Mouse (Mus musculus): ENCODE data around the gene Ptges2. TPM values are rescaled to one million over a fixed set of nuclear protein-coding genes. Genes with fewer than 3 reads are reported as not detected.

Gene Ptges2
- 35.6 and 42.7 TPM in 2 replicates for polyA plus RNA-seq (2015; fragmentation: Nextera tagmentation; extraction: Ambion mirVana)

DNA sequence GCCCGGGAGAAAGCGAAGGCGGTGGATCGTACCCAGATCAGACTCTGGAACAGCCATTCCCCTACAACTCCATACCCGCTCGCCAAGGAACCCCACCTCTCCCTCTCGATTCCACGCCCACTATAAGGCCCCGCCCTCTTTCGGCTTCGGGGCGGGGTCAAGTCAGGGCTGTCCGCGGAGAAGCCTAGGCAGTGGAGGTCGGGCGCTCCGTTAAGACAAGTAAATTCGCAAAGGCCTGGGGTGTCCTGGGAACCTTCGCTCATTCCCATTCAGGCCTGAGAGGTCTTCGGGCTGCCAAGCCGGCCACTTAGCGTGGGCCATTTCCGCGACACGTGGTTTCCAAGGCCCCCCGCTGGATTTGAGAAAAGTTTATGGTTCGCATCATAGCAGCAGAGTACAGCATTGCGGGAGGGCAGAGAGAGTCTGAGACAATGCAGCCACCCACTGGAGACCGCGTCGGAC, at the start of gene Ptges2:
Gene Ptges2 (plus strand): TSS at position 413 of the 462 bp plus-strand sequence.
- peaks cover 14% of the 10 kb centered on the region for H3K4me1 ChIP-seq (replicated peaks; ENCODE audit: control insufficient read depth, insufficient read depth, low read length)
- H3K36me3 ChIP-seq (ENCODE audit: control insufficient read depth, insufficient read depth), result no peaks in the 10 kb centered on the region
- no peaks in the 10 kb centered on the region for H3K27me3 ChIP-seq (replicated peaks; ENCODE audit: control insufficient read depth, insufficient read depth, low read length)
- WGBS, result 0% methylated on average over 31 of the region's 31 CpGs
- peak within 1 kb of the TSS; percentile 94 for H3K27ac ChIP-seq (ENCODE audit: low read length)
- ATAC-seq, result peak; percentile 90
- peak within 1 kb of the TSS; percentile 90 for H3K9ac ChIP-seq (replicated peaks; ENCODE audit: low read depth, low read length)
- peak within 1 kb of the TSS; percentile 97 for H3K4me3 ChIP-seq (replicated peaks; ENCODE audit: low read length)
- peak within 1 kb of the TSS; percentile 88 for H3K4me2 ChIP-seq (ENCODE audit: low read length)
- no peaks in the 10 kb centered on the region for H3K9me3 ChIP-seq (ENCODE audit: control insufficient read depth, low read length)

- no peak overlapping the region for H3K9ac ChIP-seq (replicated peaks; ENCODE audit: low read depth, low read length)
Measured at GRCm38 (mm10) chr2:32347019-32347418, 48.7 kb upstream of the Ptges2 start.

GRCm38 (mm10) chr2:32348311-32348710, 47.4 kb upstream of the Ptges2 start:
- Histone ChIP-seq H3K4me2 (ENCODE audit: low read length) (no peak overlapping the region), H3K36me3 (ENCODE audit: control insufficient read depth, insufficient read depth) (no peaks in the 10 kb centered on the region), H3K4me1 (replicated peaks; ENCODE audit: control insufficient read depth, insufficient read depth, low read length) (peaks cover 18% of the 10 kb centered on the region), H3K9me3 (ENCODE audit: control insufficient read depth, low read length) (no peaks in the 10 kb centered on the region), H3K27me3 (replicated peaks; ENCODE audit: control insufficient read depth, insufficient read depth, low read length) (no peaks in the 10 kb centered on the region), H3K9ac (replicated peaks; ENCODE audit: low read depth, low read length) (no peak overlapping the region), H3K4me3 (replicated peaks; ENCODE audit: low read length) (no peak overlapping the region), H3K27ac (ENCODE audit: low read length) (no peak overlapping the region)
- 89% methylated on average over 11 of the region's 11 CpGs for WGBS
- no peak for ATAC-seq

More at GRCm38 (mm10) chr2:32347019-32347418, 48.7 kb upstream of the Ptges2 start:
- ATAC-seq, result no peak
- 84% methylated on average over 6 of the region's 6 CpGs for WGBS
- Histone ChIP-seq H3K4me3 (replicated peaks; ENCODE audit: low read length) (no peak overlapping the region), H3K4me1 (replicated peaks; ENCODE audit: control insufficient read depth, insufficient read depth, low read length) (peaks cover 21% of the 10 kb centered on the region), H3K27me3 (replicated peaks; ENCODE audit: control insufficient read depth, insufficient read depth, low read length) (no peaks in the 10 kb centered on the region), H3K9me3 (ENCODE audit: control insufficient read depth, low read length) (no peaks in the 10 kb centered on the region), H3K4me2 (ENCODE audit: low read length) (no peak overlapping the region), H3K36me3 (ENCODE audit: control insufficient read depth, insufficient read depth) (no peaks in the 10 kb centered on the region), H3K27ac (ENCODE audit: low read length) (no peak overlapping the region)

DNA sequence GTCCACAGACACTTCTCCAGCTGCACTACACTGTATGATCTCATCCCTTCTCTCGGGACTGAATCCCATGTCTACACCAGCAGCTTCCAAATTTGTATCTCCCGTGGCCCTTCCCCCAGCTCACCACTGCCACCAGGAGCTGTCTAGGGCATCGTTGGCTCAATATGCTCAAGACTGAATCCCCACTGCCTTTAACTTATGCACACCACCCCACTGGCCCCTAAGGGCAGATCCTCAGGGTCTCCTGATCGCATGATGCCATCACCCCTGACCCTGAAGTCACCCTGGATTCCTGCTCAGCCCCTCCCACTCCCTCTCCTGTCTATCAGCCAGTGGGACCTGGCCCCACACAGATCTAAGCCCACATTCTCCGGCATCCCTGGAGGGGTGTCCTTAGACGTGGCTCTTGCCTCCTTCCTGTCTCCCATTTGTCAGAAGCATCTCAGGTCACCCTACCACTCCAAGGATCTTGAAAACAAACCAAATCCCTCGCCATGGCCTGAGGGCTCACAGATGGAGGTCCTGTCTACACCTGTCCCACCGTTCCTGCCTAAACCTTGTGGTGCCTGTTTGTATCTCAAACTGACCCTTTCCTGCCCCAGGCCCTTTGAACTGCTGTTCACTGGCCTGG, 46.0 kb upstream of the Ptges2 start:
- H3K9me3 ChIP-seq (ENCODE audit: control insufficient read depth, low read length), result no peaks in the 10 kb centered on the region
- no peaks in the 10 kb centered on the region for H3K27me3 ChIP-seq (replicated peaks; ENCODE audit: control insufficient read depth, insufficient read depth, low read length)
- H3K4me1 ChIP-seq (replicated peaks; ENCODE audit: control insufficient read depth, insufficient read depth, low read length), result peaks cover 18% of the 10 kb centered on the region
- no peak overlapping the region for H3K27ac ChIP-seq (ENCODE audit: low read length)
- 76% methylated on average over 8 of the region's 8 CpGs for WGBS
- no peak overlapping the region for H3K4me3 ChIP-seq (replicated peaks; ENCODE audit: low read length)
- no peak for ATAC-seq
- no peaks in the 10 kb centered on the region for H3K36me3 ChIP-seq (ENCODE audit: control insufficient read depth, insufficient read depth)
- no peak overlapping the region for H3K4me2 ChIP-seq (ENCODE audit: low read length)
- no peak overlapping the region for H3K9ac ChIP-seq (replicated peaks; ENCODE audit: low read depth, low read length)

- peaks cover 18% of the 10 kb centered on the region for H3K4me1 ChIP-seq (replicated peaks; ENCODE audit: control insufficient read depth, insufficient read depth, low read length)
- no peaks in the 10 kb centered on the region for H3K27me3 ChIP-seq (replicated peaks; ENCODE audit: control insufficient read depth, insufficient read depth, low read length)
- no peak overlapping the region for H3K27ac ChIP-seq (ENCODE audit: low read length)
- no peaks in the 10 kb centered on the region for H3K9me3 ChIP-seq (ENCODE audit: control insufficient read depth, low read length)
- no peak overlapping the region for H3K4me2 ChIP-seq (ENCODE audit: low read length)
- no peaks in the 10 kb centered on the region for H3K36me3 ChIP-seq (ENCODE audit: control insufficient read depth, insufficient read depth)
- H3K9ac ChIP-seq (replicated peaks; ENCODE audit: low read depth, low read length), result no peak overlapping the region
- no peak overlapping the region for H3K4me3 ChIP-seq (replicated peaks; ENCODE audit: low read length)
- ATAC-seq, result no peak
- 50% methylated on average over 13 of the region's 13 CpGs for WGBS
Measured at GRCm38 (mm10) chr2:32350471-32351051, 45.1 kb upstream of the Ptges2 start.

DNA sequence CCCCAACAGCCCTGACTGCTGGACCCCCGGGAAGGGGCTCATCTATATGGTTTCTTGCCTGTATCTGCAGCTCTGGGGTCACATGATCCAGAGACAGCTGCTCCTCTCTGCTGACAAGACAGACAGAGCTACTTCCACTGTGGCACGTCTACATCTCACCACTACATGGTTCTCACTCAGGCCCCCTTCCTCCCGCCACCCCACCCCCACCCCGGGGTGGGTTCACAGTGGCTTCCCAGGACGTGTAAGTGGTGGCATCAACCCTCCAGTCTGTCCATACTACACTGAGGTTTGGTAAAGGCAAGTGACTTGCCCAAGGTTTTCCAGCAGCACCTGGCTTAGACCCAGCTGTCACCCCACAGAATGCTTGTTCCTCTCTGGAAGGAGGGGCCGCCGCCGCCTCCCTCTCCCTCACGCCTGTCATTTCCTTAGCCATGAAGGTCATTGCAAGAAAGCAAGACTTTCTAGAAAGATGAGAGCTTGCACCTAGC, 44.2 kb upstream of the Ptges2 start:
- H3K4me2 ChIP-seq (ENCODE audit: low read length), result peak overlapping the region; percentile 83
- H3K27me3 ChIP-seq (replicated peaks; ENCODE audit: control insufficient read depth, insufficient read depth, low read length), result no peaks in the 10 kb centered on the region
- H3K9ac ChIP-seq (replicated peaks; ENCODE audit: low read depth, low read length), result peak overlapping the region; percentile 81
- H3K27ac ChIP-seq (ENCODE audit: low read length), result peak overlapping the region; percentile 71
- peaks cover 18% of the 10 kb centered on the region for H3K4me1 ChIP-seq (replicated peaks; ENCODE audit: control insufficient read depth, insufficient read depth, low read length)
- no peak for ATAC-seq
- no peaks in the 10 kb centered on the region for H3K36me3 ChIP-seq (ENCODE audit: control insufficient read depth, insufficient read depth)
- WGBS, result 56% methylated on average over 9 of the region's 9 CpGs
- peak overlapping the region; percentile 76 for H3K4me3 ChIP-seq (replicated peaks; ENCODE audit: low read length)
- no peaks in the 10 kb centered on the region for H3K9me3 ChIP-seq (ENCODE audit: control insufficient read depth, low read length)

- H3K4me1 ChIP-seq (replicated peaks; ENCODE audit: control insufficient read depth, insufficient read depth, low read length), result peaks cover 18% of the 10 kb centered on the region
- peak within 1 kb of the TSS; percentile 76 for H3K4me3 ChIP-seq (replicated peaks; ENCODE audit: low read length)
- no peaks in the 10 kb centered on the region for H3K27me3 ChIP-seq (replicated peaks; ENCODE audit: control insufficient read depth, insufficient read depth, low read length)
- WGBS, result 1% methylated on average over 33 of the region's 52 CpGs
- H3K36me3 ChIP-seq (ENCODE audit: control insufficient read depth, insufficient read depth), result no peaks in the 10 kb centered on the region
- H3K9me3 ChIP-seq (ENCODE audit: control insufficient read depth, low read length), result no peaks in the 10 kb centered on the region
- H3K27ac ChIP-seq (ENCODE audit: low read length), result peak within 1 kb of the TSS; percentile 84
- H3K9ac ChIP-seq (replicated peaks; ENCODE audit: low read depth, low read length), result peak within 1 kb of the TSS; percentile 81
- ATAC-seq, result peak; percentile 63
- H3K4me2 ChIP-seq (ENCODE audit: low read length), result peak within 1 kb of the TSS; percentile 83
Measured at GRCm38 (mm10) chr2:32352151-32353006, 43.3 kb upstream of the Ptges2 start, which contains the start of gene Ciz1. Ciz1 (plus strand) TSS chr2:32352327.

DNA sequence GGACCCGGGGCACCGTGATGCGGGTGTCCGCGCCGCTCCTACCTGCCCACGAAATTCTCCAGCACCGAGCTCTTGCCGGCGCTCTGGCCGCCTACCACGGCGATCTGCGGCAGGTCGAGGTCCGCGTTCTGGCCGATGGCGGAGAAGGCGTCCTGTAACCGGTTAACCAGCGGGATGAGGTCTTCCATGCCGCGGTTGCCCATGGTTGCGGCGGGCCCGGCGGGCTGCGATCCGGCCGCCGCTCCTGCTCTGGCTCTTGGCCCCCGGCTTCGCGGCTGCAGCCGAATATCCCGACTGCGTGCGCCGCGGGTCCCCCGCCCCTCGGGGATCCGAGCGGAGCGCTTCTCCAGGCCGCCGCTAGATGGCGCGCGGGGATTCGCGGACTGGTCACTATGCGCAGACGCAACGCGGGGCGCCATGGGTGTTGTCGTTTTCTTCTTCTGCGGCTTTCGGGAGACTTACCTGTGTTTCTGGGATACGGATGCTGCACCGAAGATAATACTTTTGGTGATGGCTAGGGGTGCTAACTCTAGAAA, 42.6 kb upstream of the Ptges2 start, which contains the start of gene Dnm1:
Gene Dnm1 (minus strand): TSS at position 332 of the 536 bp plus-strand sequence.
- peak within 1 kb of the TSS; percentile 76 for H3K4me3 ChIP-seq (replicated peaks; ENCODE audit: low read length)
- H3K27ac ChIP-seq (ENCODE audit: low read length), result peak within 1 kb of the TSS; percentile 84
- peak; percentile 66 for ATAC-seq
- H3K36me3 ChIP-seq (ENCODE audit: control insufficient read depth, insufficient read depth), result no peaks in the 10 kb centered on the region
- H3K4me1 ChIP-seq (replicated peaks; ENCODE audit: control insufficient read depth, insufficient read depth, low read length), result peaks cover 18% of the 10 kb centered on the region
- under 1% methylated on average over 63 of the region's 63 CpGs for WGBS
- peak within 1 kb of the TSS; percentile 83 for H3K4me2 ChIP-seq (ENCODE audit: low read length)
- no peaks in the 10 kb centered on the region for H3K27me3 ChIP-seq (replicated peaks; ENCODE audit: control insufficient read depth, insufficient read depth, low read length)
- H3K9ac ChIP-seq (replicated peaks; ENCODE audit: low read depth, low read length), result peak within 1 kb of the TSS; percentile 81
- no peaks in the 10 kb centered on the region for H3K9me3 ChIP-seq (ENCODE audit: control insufficient read depth, low read length)

All from forebrain, embryonic 16.5 days (tissue).